Comparison of ENCODE assay signal across 8 mouse cellular contexts in the genomic region with DNA sequence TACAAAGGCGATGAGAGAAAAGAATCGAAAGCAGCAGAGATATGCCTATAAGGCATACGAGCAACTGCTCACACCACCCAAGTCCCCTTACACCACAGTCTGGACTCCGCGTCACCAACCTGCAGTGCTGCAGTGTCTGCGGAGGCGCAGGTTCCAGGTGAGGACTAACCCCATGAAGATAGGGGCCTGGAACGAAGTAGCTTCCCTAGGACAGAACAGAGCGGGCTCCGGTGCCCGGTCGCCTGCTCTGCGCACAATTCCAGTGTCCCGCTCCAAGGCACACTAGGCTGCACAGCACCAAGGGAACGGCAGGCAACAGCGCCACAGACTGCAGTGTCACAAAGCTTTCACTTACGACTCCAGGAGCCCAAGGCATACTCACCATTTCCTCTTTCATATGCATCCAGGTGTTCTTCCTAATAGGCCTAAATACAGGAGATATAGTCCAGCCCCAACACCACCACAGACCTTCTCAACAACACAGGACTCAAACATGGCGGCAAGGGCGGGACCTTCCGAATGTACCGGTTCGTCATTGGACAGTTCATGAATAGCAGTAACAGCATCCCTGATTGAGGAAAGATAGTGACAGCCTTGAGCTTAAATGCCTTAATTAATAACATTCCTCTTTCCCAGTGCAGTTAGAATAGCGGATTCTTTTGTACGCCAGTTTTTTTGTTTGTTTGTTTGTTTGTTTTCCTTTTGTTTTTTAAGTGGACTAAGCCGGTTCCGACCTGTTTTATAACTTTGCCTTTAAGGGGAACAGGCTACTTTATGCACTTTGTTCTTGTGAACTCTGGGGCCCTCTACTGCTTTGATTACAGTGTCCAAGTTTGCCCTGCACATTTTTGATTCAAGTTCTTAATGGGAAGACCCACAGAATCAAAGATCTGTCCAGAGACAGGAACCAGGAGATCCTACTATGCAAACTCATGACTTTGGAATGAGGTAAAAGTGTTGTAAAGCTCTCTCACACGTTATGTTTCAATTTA. TPM values are rescaled to one million over a fixed set of nuclear protein-coding genes. Genes with fewer than 3 reads are reported as not detected.
DNase-seq lines count a peak whose midpoint lies in the region; ATAC-seq and TF ChIP-seq lines count a peak whose summit lies in the region.

A gene (minus strand): TSS at position 503 of the 992 bp plus-strand sequence.

- ATAC-seq in G1E (ENCODE audit: extremely low read depth, insufficient number of reproducible peaks, low FRiP score, poor library complexity, severe bottlenecking) = peak; percentile 94
- ATAC-seq in forebrain, embryonic 15.5 days (replicated peaks) = peak; percentile 100
- ATAC-seq in neutrophil, adult 5-6 weeks (ENCODE audit: extremely low read depth, insufficient number of reproducible peaks, low FRiP score, poor library complexity, severe bottlenecking) = peak; percentile 83

- H3K36me3 ChIP-seq in G1E (replicated peaks) = no peaks in the 10 kb centered on the region
- no peaks in the 10 kb centered on the region for H3K36me3 ChIP-seq in forebrain, embryonic 15.5 days

- H3K9ac ChIP-seq in forebrain, embryonic 15.5 days (replicated peaks) = peak within 1 kb of the TSS; percentile 96

- TF ChIP-seq POLR2A in lung, adult 2 months (IDR thresholded peaks at IDR 0.05; ENCODE audit: borderline replicate concordance, extremely low read depth, low read depth, low read length) = peak; percentile 52; the same call in 1 of the 2 replicates

- 0 out of 2 replicates have a peak, but pooled peaks cover 4% of the 10 kb centered on the region for H3K9me3 ChIP-seq in G1E (replicated peaks)
- H3K9me3 ChIP-seq in forebrain, embryonic 15.5 days = no peaks in the 10 kb centered on the region

- TF ChIP-seq CTCF in G1E (IDR thresholded peaks at IDR 0.05; ENCODE audit: low read depth, low read length) = no peak
- no peak for TF ChIP-seq CTCF in lung, adult 2 months (IDR thresholded peaks at IDR 0.05; ENCODE audit: insufficient read depth, low read length)

- no peaks in the 10 kb centered on the region for H3K27me3 ChIP-seq in G1E (ENCODE audit: insufficient read depth, low read length)
- no peaks in the 10 kb centered on the region for H3K27me3 ChIP-seq in forebrain, embryonic 15.5 days

- 2% methylated on average over 27 of the region's 27 CpGs for WGBS in forebrain, embryonic 15.5 days
- WGBS in lung, adult 2 months = 2% methylated on average over 27 of the region's 27 CpGs

- intact Hi-C loops in heart, postnatal 25 days (cut with DNase I) = no loop called here

- peak within 1 kb of the TSS; percentile 55 for H3K4me2 ChIP-seq in forebrain, embryonic 15.5 days (replicated peaks)

- peak within 1 kb of the TSS; percentile 94 for H3K27ac ChIP-seq in forebrain, embryonic 15.5 days (replicated peaks)

- peaks cover 4% of the 10 kb centered on the region; the same call in 1 of the 2 replicates for H3K4me1 ChIP-seq in G1E (ENCODE audit: insufficient read depth, low read depth, low read length)
- peaks cover 6% of the 10 kb centered on the region for H3K4me1 ChIP-seq in forebrain, embryonic 15.5 days
- no peaks in the 10 kb centered on the region for H3K4me1 ChIP-seq in lung, adult 2 months (ENCODE audit: control insufficient read depth, insufficient read depth, low read length)

- peak within 1 kb of the TSS; percentile 92 for H3K4me3 ChIP-seq in G1E (ENCODE audit: low read depth, low read length)
- peak within 1 kb of the TSS; percentile 96 for H3K4me3 ChIP-seq in forebrain, embryonic 15.5 days
- peak within 1 kb of the TSS; percentile 92 for H3K4me3 ChIP-seq in lung, adult 2 months (replicated peaks; ENCODE audit: extremely low read depth, low read depth, low read length)

- peak; percentile 85 for DNase-seq in G1E (ENCODE audit: low spot score)
- peak; percentile 71 for DNase-seq in cerebellum, adult 11-12 months
- DNase-seq in heart, postnatal 25 days (ENCODE audit: low spot score) = peak; percentile 46
- peak; percentile 80 to 92 for DNase-seq in layer of hippocampus, adult 18-20 months (ENCODE audit: low spot score in 2 of 2)
- peak; percentile 72 for DNase-seq in lung, adult 2 months
- peak; percentile 38 to 65 for DNase-seq in thymus, adult 18-20 months

RNA-seq across cellular contexts. Expression of the gene that starts here (rescaled TPM):
- total RNA-seq in G1E (2014; fragmentation: Nextera tagmentation) (15.0 and 16.7 TPM in 2 replicates), G1E (2017) (11.2 and 11.5 TPM in 2 replicates)
- polyA plus RNA-seq in G1E (2012) = 0.11 and 0.25 TPM in 2 replicates
- polyA plus RNA-seq in forebrain, embryonic 15.5 days (2015; fragmentation: Nextera tagmentation; extraction: Ambion mirVana) = 28.8 and 30.1 TPM in 2 replicates
- 1 to 10 TPM; 4.8 to 4.9 TPM for total RNA-seq in heart, postnatal 25 days (2021)
- 10 to 100 TPM; 16.3 to 23.5 TPM for total RNA-seq in layer of hippocampus, adult 18-20 months (2021)
- polyA plus RNA-seq in lung, adult 2 months (2012; rRNA removed) = 0.76 and 1.1 TPM in 2 replicates
- total RNA-seq in neutrophil, adult 5-6 weeks (2017) = 4.2 and 5.3 TPM in 2 replicates

Comparison
In these comparisons a context has a peak if more than half of its experiments do, and no peak if none do; other contexts are left out.
1. Peak in every context shown above with its lines: DNase-seq, ATAC-seq, H3K4me3 ChIP-seq and H3K27ac ChIP-seq.
2. RNA of the gene that starts here (polyA plus RNA-seq): 28.8 to 30.1 TPM in forebrain, embryonic 15.5 days; 0.76 to 1.1 TPM in lung, adult 2 months and 0.11 to 0.25 TPM in G1E; every median in the first group is over 10 times any median in the second.